Mouse (Mus musculus): ENCODE results near the gene Gpr107. TPM values are rescaled to one million over a fixed set of nuclear protein-coding genes. Genes with fewer than 3 reads are reported as not detected.
"Not testable (repeated sequence)": the region's sequence is repeated elsewhere in the genome, so short reads cannot be mapped to it uniquely, and the experiment has no call there.

Gene Gpr107
- polyA plus RNA-seq, 1 experiment from 2014 or later: 48.3 TPM

DNA sequence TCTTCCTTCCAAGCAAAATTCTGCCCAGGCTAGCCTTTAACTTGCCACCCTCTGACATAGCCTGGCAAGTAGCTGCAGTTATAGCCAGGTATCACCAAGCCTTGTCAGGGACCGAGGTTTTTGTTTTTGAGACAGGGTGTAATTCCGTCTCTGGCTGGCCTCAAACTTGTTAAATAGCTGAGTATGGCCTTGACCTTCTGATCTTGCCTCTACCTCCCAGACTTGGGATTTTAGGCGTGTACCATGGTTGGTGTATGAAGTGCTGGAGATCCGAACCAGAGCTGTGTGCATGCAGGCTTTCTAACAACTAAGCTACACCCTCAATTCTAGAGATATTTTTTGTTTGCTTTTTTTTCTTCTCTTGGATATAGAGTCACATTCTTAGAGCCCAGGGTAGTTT, 9.5 kb downstream of the Gpr107 start:
- no peak overlapping the region for H3K9ac ChIP-seq (ENCODE audit: low read depth, low read length)
- no peak overlapping the region for H3K4me3 ChIP-seq (ENCODE audit: low read depth, low read length)
- H3K4me2 ChIP-seq (replicated peaks; ENCODE audit: low read depth): no peak overlapping the region
- no peaks in the 10 kb centered on the region for H3K9me3 ChIP-seq (ENCODE audit: control insufficient read depth)
- H3K4me1 ChIP-seq (replicated peaks; ENCODE audit: control insufficient read depth, insufficient read depth, low read length): 0 out of 2 replicates have a peak, but pooled peaks cover 8% of the 10 kb centered on the region
- peaks cover 2% of the 10 kb centered on the region; the same call in 1 of the 2 replicates for H3K36me3 ChIP-seq (ENCODE audit: control insufficient read depth, insufficient read depth)
- no peak for TF ChIP-seq CTCF (IDR thresholded peaks at IDR 0.05; ENCODE audit: low read depth)
- H3K27me3 ChIP-seq (replicated peaks; ENCODE audit: control insufficient read depth, insufficient read depth, low read length): no peaks in the 10 kb centered on the region
- 67% methylated on average over 4 of the region's 4 CpGs for WGBS
- no peak overlapping the region for H3K27ac ChIP-seq (ENCODE audit: low read depth, low read length)
- ATAC-seq: no peak

DNA sequence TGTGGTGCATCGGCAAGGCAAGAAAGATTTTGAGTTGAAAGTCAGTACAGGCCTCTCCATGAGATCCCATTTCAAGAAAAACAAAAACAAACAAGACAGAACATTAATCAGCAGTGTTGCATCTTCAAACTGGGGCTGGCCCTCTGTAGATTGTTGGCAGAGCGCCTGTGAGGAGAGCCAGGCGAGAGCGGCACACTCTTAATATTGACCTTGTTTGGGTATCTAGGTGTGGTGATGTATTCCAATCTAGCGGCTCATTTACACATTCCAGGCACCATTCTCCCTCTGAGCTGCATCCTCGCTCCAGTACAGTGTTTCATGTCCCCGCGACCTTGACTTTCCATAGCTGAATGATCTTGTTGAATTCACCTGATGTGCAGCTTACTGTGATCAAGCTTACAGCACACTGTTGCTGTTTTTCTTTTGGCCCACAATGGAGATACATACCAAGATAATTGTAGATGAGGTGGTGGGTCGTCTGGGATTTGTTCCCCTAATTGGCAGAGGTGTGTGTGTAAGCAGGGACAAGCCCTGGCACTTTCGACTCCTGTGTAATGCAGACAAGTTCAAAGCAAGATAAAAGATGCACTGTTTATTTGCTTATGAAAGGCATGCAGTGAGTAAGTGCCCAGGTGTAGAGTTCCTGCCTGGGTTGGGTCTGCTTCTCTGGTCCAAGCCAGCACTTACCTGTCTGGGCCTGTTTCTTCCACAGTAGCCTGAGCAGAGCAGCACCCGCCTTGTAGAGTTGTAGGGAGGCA, 11.4 kb downstream of the Gpr107 start:
- Histone ChIP-seq H3K36me3 (ENCODE audit: control insufficient read depth, insufficient read depth) (peaks cover 17% of the 10 kb centered on the region), H3K4me1 (replicated peaks; ENCODE audit: control insufficient read depth, insufficient read depth, low read length) (0 out of 2 replicates have a peak, but pooled peaks cover 5% of the 10 kb centered on the region), H3K9me3 (ENCODE audit: control insufficient read depth) (no peaks in the 10 kb centered on the region), H3K4me2 (replicated peaks; ENCODE audit: low read depth) (no peak overlapping the region), H3K27ac (ENCODE audit: low read depth, low read length) (peak overlapping the region; percentile 62; the same call in 1 of the 2 replicates), H3K4me3 (ENCODE audit: low read depth, low read length) (no peak overlapping the region), H3K27me3 (replicated peaks; ENCODE audit: control insufficient read depth, insufficient read depth, low read length) (no peaks in the 10 kb centered on the region), H3K9ac (ENCODE audit: low read depth, low read length) (no peak overlapping the region)
- WGBS: 64% methylated on average over 11 of the region's 11 CpGs
- no peak for TF ChIP-seq CTCF (IDR thresholded peaks at IDR 0.05; ENCODE audit: low read depth)
- no peak for ATAC-seq

DNA sequence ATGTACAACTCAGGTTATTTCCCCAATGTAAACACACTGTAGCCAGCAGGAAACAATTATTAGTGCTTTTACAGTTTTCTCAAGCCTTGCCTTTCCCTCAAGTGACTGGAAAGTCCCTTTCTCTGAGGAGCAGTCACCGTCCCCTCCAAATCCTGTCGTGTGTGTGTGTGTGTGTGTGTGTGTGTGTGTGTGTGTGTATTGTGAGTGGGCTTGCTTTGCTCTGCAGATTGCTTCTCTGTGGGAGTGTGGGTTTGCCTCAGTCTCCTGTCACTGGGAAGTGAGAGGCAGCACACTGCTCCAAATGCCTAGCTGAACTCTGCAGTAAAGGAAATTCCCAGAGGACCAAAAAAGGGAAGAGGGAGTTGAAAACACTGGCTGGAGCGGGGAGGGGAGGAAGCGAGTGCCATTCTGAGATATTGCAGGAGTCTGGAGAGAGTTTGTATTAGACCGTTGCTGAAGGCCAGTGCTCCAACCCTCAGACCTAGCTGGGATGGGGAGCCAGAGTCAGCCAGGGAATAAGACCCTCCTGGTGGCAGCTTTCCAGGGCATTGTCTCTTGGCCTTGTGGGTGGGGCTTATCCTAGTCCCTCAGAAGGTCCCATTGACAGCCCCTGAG, 12.8 kb downstream of the Gpr107 start:
- Histone ChIP-seq H3K4me3 (ENCODE audit: low read depth, low read length) (no peak overlapping the region), H3K4me2 (replicated peaks; ENCODE audit: low read depth) (no peak overlapping the region), H3K27me3 (replicated peaks; ENCODE audit: control insufficient read depth, insufficient read depth, low read length) (no peaks in the 10 kb centered on the region), H3K36me3 (ENCODE audit: control insufficient read depth, insufficient read depth) (peaks cover 29% of the 10 kb centered on the region), H3K9ac (ENCODE audit: low read depth, low read length) (0 out of 2 replicates have a peak overlapping the region, but pooled peaks have one; percentile 3), H3K4me1 (replicated peaks; ENCODE audit: control insufficient read depth, insufficient read depth, low read length) (0 out of 2 replicates have a peak, but pooled peaks cover 5% of the 10 kb centered on the region), H3K9me3 (ENCODE audit: control insufficient read depth) (no peaks in the 10 kb centered on the region), H3K27ac (ENCODE audit: low read depth, low read length) (peak overlapping the region; percentile 62)
- no peak for TF ChIP-seq CTCF (IDR thresholded peaks at IDR 0.05; ENCODE audit: low read depth)
- ATAC-seq: no peak
- WGBS: 45% methylated on average over 5 of the region's 5 CpGs

DNA sequence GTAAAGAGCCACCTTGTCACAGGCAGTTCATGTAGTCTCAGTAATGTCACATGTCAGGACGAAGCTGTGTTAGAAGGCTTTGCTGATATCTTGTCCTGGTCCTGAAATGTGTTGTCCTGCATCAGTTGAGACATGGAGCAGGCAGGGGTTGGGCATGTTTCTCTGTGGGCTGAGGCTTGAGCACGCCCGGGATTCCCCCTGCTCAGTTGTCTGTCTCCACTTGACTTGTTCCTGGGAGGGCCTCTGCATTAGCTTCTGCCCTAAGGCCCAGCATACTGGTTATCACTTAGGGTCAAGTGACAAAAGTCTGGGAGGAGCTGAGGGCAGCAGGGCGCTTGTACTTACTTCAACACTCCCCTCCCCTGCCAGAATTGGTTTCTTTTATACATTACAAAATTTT, 13.4 kb downstream of the Gpr107 start:
- no peak for ATAC-seq
- H3K27me3 ChIP-seq (replicated peaks; ENCODE audit: control insufficient read depth, insufficient read depth, low read length): no peaks in the 10 kb centered on the region
- 0 out of 2 replicates have a peak, but pooled peaks cover 5% of the 10 kb centered on the region for H3K4me1 ChIP-seq (replicated peaks; ENCODE audit: control insufficient read depth, insufficient read depth, low read length)
- no peaks in the 10 kb centered on the region for H3K9me3 ChIP-seq (ENCODE audit: control insufficient read depth)
- no peak for TF ChIP-seq CTCF (IDR thresholded peaks at IDR 0.05; ENCODE audit: low read depth)
- no peak overlapping the region for H3K4me2 ChIP-seq (replicated peaks; ENCODE audit: low read depth)
- H3K36me3 ChIP-seq (ENCODE audit: control insufficient read depth, insufficient read depth): peaks cover 35% of the 10 kb centered on the region
- peak overlapping the region; percentile 62 for H3K27ac ChIP-seq (ENCODE audit: low read depth, low read length)
- WGBS: 42% methylated on average over 4 of the region's 4 CpGs
- H3K9ac ChIP-seq (ENCODE audit: low read depth, low read length): 0 out of 2 replicates have a peak overlapping the region, but pooled peaks have one; percentile 3
- no peak overlapping the region for H3K4me3 ChIP-seq (ENCODE audit: low read depth, low read length)

DNA sequence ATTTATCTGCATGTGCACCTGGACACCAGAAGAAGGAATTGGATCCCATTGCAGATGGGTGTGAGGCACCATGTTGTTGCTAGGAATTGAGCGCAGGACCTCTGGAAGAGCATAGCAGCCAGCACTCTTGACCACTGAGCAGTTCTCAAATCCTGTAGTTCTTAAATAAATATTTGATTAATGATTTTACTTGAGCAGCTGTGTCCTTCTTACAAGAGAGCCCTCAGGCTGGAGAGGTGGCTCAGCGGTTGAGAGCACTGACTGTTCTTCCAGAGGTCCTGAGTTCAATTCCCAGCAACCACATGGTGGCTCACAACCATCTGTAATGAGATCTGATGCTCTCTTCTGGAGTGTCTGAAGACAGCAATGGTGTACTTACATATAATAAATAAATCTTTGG, 15.5 kb downstream of the Gpr107 start:
- peaks cover 54% of the 10 kb centered on the region for H3K36me3 ChIP-seq (ENCODE audit: control insufficient read depth, insufficient read depth)
- H3K27ac ChIP-seq (ENCODE audit: low read depth, low read length); H3K9me3 ChIP-seq (ENCODE audit: control insufficient read depth); H3K4me2 ChIP-seq (replicated peaks; ENCODE audit: low read depth); H3K9ac ChIP-seq (ENCODE audit: low read depth, low read length); ATAC-seq; H3K4me1 ChIP-seq (replicated peaks; ENCODE audit: control insufficient read depth, insufficient read depth, low read length); H3K27me3 ChIP-seq (replicated peaks; ENCODE audit: control insufficient read depth, insufficient read depth, low read length); H3K4me3 ChIP-seq (ENCODE audit: low read depth, low read length): not testable (repeated sequence)
- WGBS: 57% methylated on average over 2 of the region's 2 CpGs

DNA sequence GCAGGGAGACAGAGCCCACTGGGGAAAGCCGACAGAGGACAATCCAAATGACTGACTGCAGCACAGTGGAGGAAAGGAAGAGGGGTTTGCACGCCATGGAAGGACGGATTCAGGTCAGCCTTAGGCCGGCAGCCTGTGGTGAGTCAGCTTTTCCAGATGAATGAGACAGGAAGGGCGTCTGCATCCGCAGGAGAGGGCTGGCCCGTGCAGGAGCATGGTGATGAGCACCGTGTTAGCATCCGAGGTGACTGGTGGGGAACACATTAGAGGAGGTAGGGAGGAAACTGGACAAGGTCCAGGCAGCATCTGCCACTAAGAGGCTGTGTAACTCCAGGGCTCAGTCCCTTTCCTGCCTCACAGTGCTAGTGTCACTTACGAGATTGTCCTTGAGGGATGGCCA, 16.9 kb downstream of the Gpr107 start:
- no peak for ATAC-seq
- Histone ChIP-seq H3K36me3 (ENCODE audit: control insufficient read depth, insufficient read depth) (peaks cover 64% of the 10 kb centered on the region), H3K27me3 (replicated peaks; ENCODE audit: control insufficient read depth, insufficient read depth, low read length) (no peaks in the 10 kb centered on the region), H3K9ac (ENCODE audit: low read depth, low read length) (no peak overlapping the region), H3K27ac (ENCODE audit: low read depth, low read length) (no peak overlapping the region), H3K4me3 (ENCODE audit: low read depth, low read length) (no peak overlapping the region), H3K9me3 (ENCODE audit: control insufficient read depth) (no peaks in the 10 kb centered on the region), H3K4me2 (replicated peaks; ENCODE audit: low read depth) (no peak overlapping the region), H3K4me1 (replicated peaks; ENCODE audit: control insufficient read depth, insufficient read depth, low read length) (0 out of 2 replicates have a peak, but pooled peaks cover 4% of the 10 kb centered on the region)
- TF ChIP-seq CTCF (IDR thresholded peaks at IDR 0.05; ENCODE audit: low read depth): no peak
- 76% methylated on average over 10 of the region's 10 CpGs for WGBS

Measured in intestine, postnatal 0 days (tissue).